Mouse (Mus musculus) thymus, adult 2 months (tissue): ENCODE data around the gene Adgrl3.

Source experiments
- CTCF ChIP-seq: fragments of 200-500 bp; IDR thresholded peaks from 2 replicates; pipeline ENCODE4 v1.5.1; 2012; ENCODE audit warnings: mild to moderate bottlenecking, control low read depth, low read length, moderate library complexity, borderline replicate concordance; ENCODE audit not compliant: control insufficient read depth, poor library complexity, insufficient read depth; ENCODE audit errors: extremely low read depth
- POLR2A ChIP-seq: fragments of 200-500 bp; IDR thresholded peaks from 2 replicates; pipeline ENCODE4 v1.6.1; 2012; ENCODE audit warnings: mild to moderate bottlenecking, low read length, control low read depth, moderate library complexity; ENCODE audit not compliant: control insufficient read depth, poor library complexity, insufficient read depth; ENCODE audit errors: extremely low read depth

GRCm38 (mm10) chr5:81584945-81585344, 565.0 kb downstream of the Adgrl3 start:
- TF ChIP-seq POLR2A (no peak), CTCF (no peak)
